Mouse (Mus musculus): ENCODE measurements around the gene Lypla2.

DNA sequence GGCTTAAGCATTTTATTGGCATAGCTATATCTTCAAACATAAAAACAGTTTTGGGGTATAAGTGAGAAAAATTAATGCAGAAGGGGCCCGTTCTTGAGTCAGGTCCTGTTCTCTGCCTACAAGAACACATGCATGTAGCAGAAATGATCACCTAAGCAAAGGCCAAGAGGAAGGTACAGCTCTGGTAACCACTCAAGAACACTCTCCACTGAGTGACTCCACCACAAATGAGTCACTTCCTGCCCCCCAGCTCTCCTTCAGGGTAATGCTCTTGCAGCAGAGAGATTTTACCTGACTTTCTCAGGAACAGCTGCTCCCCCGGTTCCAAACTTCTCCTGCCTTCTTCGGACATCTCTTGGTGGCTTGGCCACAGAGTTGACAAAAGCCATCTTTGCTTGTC, 34.4 kb upstream of the Lypla2 start:
- TF ChIP-seq MAFK (IDR thresholded peaks at IDR 0.05; ENCODE audit: insufficient read depth, low read depth, low read length), result no peak
- TF ChIP-seq HCFC1 (IDR thresholded peaks at IDR 0.05; ENCODE audit: borderline replicate concordance, insufficient read depth, low read length), result no peak
- no peak for TF ChIP-seq ZNF384 (IDR thresholded peaks at IDR 0.05; ENCODE audit: low read depth, low read length)
- no peak for TF ChIP-seq CHD2 (IDR thresholded peaks at IDR 0.05; ENCODE audit: low read depth, low read length)
- TF ChIP-seq ZC3H11A (IDR thresholded peaks at IDR 0.05; ENCODE audit: borderline replicate concordance, low read depth, low read length), result no peak

All from ES-E14 (cell line).